In genomic region chr1:133222445-133222995, GRCm38 (mm10) we compare ENCODE assay signal across 10 mouse cellular contexts. TPM values are rescaled to one million over a fixed set of nuclear protein-coding genes. Genes with fewer than 3 reads are reported as not detected.
A peak's percentile ranks its signal among the peaks of the same experiment; 100 is the strongest.
DNase-seq lines count a peak whose midpoint lies in the region; ATAC-seq and TF ChIP-seq lines count a peak whose summit lies in the region.
"Had no signal": no experiment of that assay in that cellular context is flagged by ENCODE, and none has a peak within 500 bp of the region (broad histone marks: within the 10 kb centered on the region; RNA-seq: fewer than 3 reads in every experiment).

No protein-coding gene starts in this region.

- H3K27me3 ChIP-seq in forebrain, embryonic 12.5 days = peaks cover 18% of the 10 kb centered on the region
- H3K27me3 ChIP-seq in forebrain, embryonic 16.5 days (replicated peaks; ENCODE audit: control insufficient read depth, insufficient read depth, low read length) = no peaks in the 10 kb centered on the region

- peak; percentile 34; the same call in 1 of the 2 replicates for ATAC-seq in forebrain, embryonic 12.5 days (ENCODE audit: low FRiP score)
- no peak for ATAC-seq in forebrain, embryonic 16.5 days

- H3K4me1 ChIP-seq in forebrain, embryonic 12.5 days = peaks cover 40% of the 10 kb centered on the region
- H3K4me1 ChIP-seq in forebrain, embryonic 16.5 days (replicated peaks; ENCODE audit: control insufficient read depth, insufficient read depth, low read length) = peaks cover 34% of the 10 kb centered on the region

- peak; percentile 75 for DNase-seq in retina, postnatal 1 day
- no peak for DNase-seq in retina, embryonic 14.5 days (ENCODE audit: low spot score)
- DNase-seq in kidney, postnatal 4 days = peak; percentile 43 to 61
- DNase-seq in testis, postnatal 14 days (ENCODE audit: low spot score) = peak; percentile 69
- DNase-seq in left cerebral cortex, adult 2 months (ENCODE audit: extremely low spot score in 1 of 2, low spot score in 2 of 2) = no peak
- DNase-seq in adrenal gland, adult 2 months = no peak
- DNase-seq: thymus, postnatal 36 days had no signal

- H3K4me3 ChIP-seq in forebrain, embryonic 12.5 days (replicated peaks) = no peak overlapping the region
- no peak overlapping the region for H3K4me3 ChIP-seq in forebrain, embryonic 16.5 days (replicated peaks; ENCODE audit: low read length)
- H3K4me3 ChIP-seq in left cerebral cortex, adult 2 months = no peak overlapping the region
- H3K4me3 ChIP-seq: liver, embryonic 15.5 days had no signal

- peak overlapping the region; percentile 5; the same call in 1 of the 2 replicates for H3K27ac ChIP-seq in forebrain, embryonic 12.5 days
- H3K27ac ChIP-seq in forebrain, embryonic 16.5 days (ENCODE audit: low read length) = no peak overlapping the region
- H3K27ac ChIP-seq in left cerebral cortex, adult 2 months = no peak overlapping the region
- H3K27ac ChIP-seq: liver, embryonic 15.5 days had no signal

- H3K9me3 ChIP-seq in forebrain, embryonic 12.5 days = no peaks in the 10 kb centered on the region
- H3K9me3 ChIP-seq in forebrain, embryonic 16.5 days (ENCODE audit: control insufficient read depth, low read length) = no peaks in the 10 kb centered on the region
- H3K9me3 ChIP-seq: liver, embryonic 15.5 days had no signal

- no peak overlapping the region for H3K4me2 ChIP-seq in forebrain, embryonic 12.5 days
- no peak overlapping the region for H3K4me2 ChIP-seq in forebrain, embryonic 16.5 days (ENCODE audit: low read length)
- H3K4me2 ChIP-seq: liver, embryonic 15.5 days had no signal

- H3K36me3 ChIP-seq in forebrain, embryonic 12.5 days (replicated peaks) = no peaks in the 10 kb centered on the region
- no peaks in the 10 kb centered on the region for H3K36me3 ChIP-seq in forebrain, embryonic 16.5 days (ENCODE audit: control insufficient read depth, insufficient read depth)
- H3K36me3 ChIP-seq: liver, embryonic 15.5 days had no signal

- no peak overlapping the region for H3K9ac ChIP-seq in forebrain, embryonic 12.5 days
- no peak overlapping the region for H3K9ac ChIP-seq in forebrain, embryonic 16.5 days (replicated peaks; ENCODE audit: low read depth, low read length)
- H3K9ac ChIP-seq: liver, embryonic 15.5 days had no signal

- TF ChIP-seq CTCF in left cerebral cortex, adult 2 months (IDR thresholded peaks at IDR 0.05) = no peak

- intact Hi-C loops in left cerebral cortex, adult 2 months (cut with DNase I) = no loop called here

- 39% methylated on average over 6 of the region's 6 CpGs for WGBS in forebrain, embryonic 12.5 days
- 24% methylated on average over 6 of the region's 6 CpGs for WGBS in forebrain, embryonic 16.5 days

RNA-seq across cellular contexts. Expression of gene Plekha6, which starts 58.5 kb away (rescaled TPM):
- polyA plus RNA-seq in forebrain, embryonic 12.5 days (2016; fragmentation: Nextera tagmentation; extraction: Ambion mirVana) = 20.3 and 20.6 TPM in 2 replicates
- polyA plus RNA-seq in forebrain, embryonic 16.5 days (2015; fragmentation: Nextera tagmentation; extraction: Ambion mirVana) = 10.7 and 11.7 TPM in 2 replicates
- total RNA-seq in left cerebral cortex, adult 2 months (2021) = 10 to 100 TPM; 94.2 to 96.3 TPM
- 10 to 100 TPM; 10.3 to 22.6 TPM for total RNA-seq in adrenal gland, adult 2 months (2021)
- 16.9 and 22.5 TPM in 2 replicates for polyA plus RNA-seq in adrenal gland, adult 2 months (2012; rRNA removed)

Comparison
In these comparisons a context has a peak if more than half of its experiments do, and no peak if none do; other contexts are left out.
1. DNase-seq: peak in retina, postnatal 1 day (single experiment), kidney, postnatal 4 days (2 of 2) and testis, postnatal 14 days (single experiment); none in retina, embryonic 14.5 days (single experiment), left cerebral cortex, adult 2 months (0 of 2) and adrenal gland, adult 2 months (single experiment).